Mouse (Mus musculus) cerebellum, adult 2 months (tissue): ENCODE measurements around the gene Fam107a.

Experiments used
- CTCF ChIP-seq: fragments of 200-500 bp; IDR thresholded peaks from 2 replicates; pipeline ENCODE4 v1.5.1; 2011; ENCODE audit warnings: low read depth, mild to moderate bottlenecking, control low read depth, low read length, moderate library complexity, borderline replicate concordance; ENCODE audit not compliant: insufficient read depth
- POLR2A ChIP-seq: fragments of 200-500 bp; IDR thresholded peaks from 2 replicates; pipeline ENCODE4 v1.6.1; 2011; ENCODE audit warnings: low read length, control low read depth, borderline replicate concordance; ENCODE audit not compliant: insufficient read depth

- TF ChIP-seq CTCF (no peak), POLR2A (no peak)
Measured at GRCm38 (mm10) chr14:8256072-8256471, 61.8 kb downstream of the Fam107a start.
